Mouse (Mus musculus): ENCODE measurements around the gene Neurl1a.

- TF ChIP-seq CTCF (conservative IDR thresholded peaks at IDR 0.05; ENCODE audit: insufficient read depth, insufficient read length, low read depth, low read length) (no peak), POLR2A (IDR thresholded peaks at IDR 0.05; ENCODE audit: low read depth, low read length) (no peak)
These were observed 24.9 kb upstream of the Neurl1a start for GRCm38 (mm10) chr19:47153767-47154166.
